Mouse (Mus musculus) forebrain, embryonic 10.5 days (tissue): ENCODE results near the gene Smc3. TPM values are rescaled to one million over a fixed set of nuclear protein-coding genes. Genes with fewer than 3 reads are reported as not detected.
"Not testable (repeated sequence)": the region's sequence is repeated elsewhere in the genome, so short reads cannot be mapped to it uniquely, and the experiment has no call there.

Experiments
- DNase-seq: peaks from one replicate; pipeline ENCODE4 v3.0.0-alpha.2; 2017; ENCODE audit warnings: low spot score; ENCODE audit errors: extremely low spot score
- H3K27ac ChIP-seq: fragments of 300-500 bp; sonication (generic); 2 replicates; pipeline ENCODE4 v1.5.1; 2016; ENCODE audit warnings: mild to moderate bottlenecking
- H3K27me3 ChIP-seq: fragments of 300-500 bp; sonication (generic); 2 replicates; pipeline ENCODE4 v1.6.1; 2016; ENCODE audit warnings: mild to moderate bottlenecking; ENCODE audit not compliant: poor library complexity, severe bottlenecking
- H3K36me3 ChIP-seq: fragments of 300-500 bp; sonication (generic); replicated peaks from 2 replicates; pipeline ENCODE4 v1.6.1; 2016; ENCODE audit warnings: mild to moderate bottlenecking, moderate library complexity
- H3K4me1 ChIP-seq: fragments of 300-500 bp; sonication (generic); 2 replicates; pipeline ENCODE4 v1.6.1; 2016
- H3K4me3 ChIP-seq: fragments of 300-500 bp; sonication (generic); 2 replicates; pipeline ENCODE4 v1.5.1; 2016; ENCODE audit warnings: mild to moderate bottlenecking, moderate library complexity
- H3K9me3 ChIP-seq: fragments of 300-500 bp; sonication (generic); 2 replicates; pipeline ENCODE4 v1.6.1; 2016; ENCODE audit warnings: mild to moderate bottlenecking, moderate library complexity
- WGBS: fragments of 180-500 bp; shearing (Covaris S2); methylation state at CpG from one replicate; pipeline ENCODE4 v1.1.7; 2016; 5-methylcytosine and 5-hydroxymethylcytosine counted together
- polyA plus RNA-seq: library from polyadenylated mRNA; unstranded; fragments of >200 nt; fragmentation: Nextera tagmentation; extraction: Ambion mirVana; gene quantifications from 2 replicates; pipeline ENCODE4 v1.2.1, GENCODE M21; 2016

Smc3 gene
- polyA plus RNA-seq, 1 experiment from 2014 or later, result 81.4 TPM

- no peak overlapping the region for H3K4me3 ChIP-seq
- H3K9me3 ChIP-seq, result no peaks in the 10 kb centered on the region
- H3K4me1 ChIP-seq, result peaks cover 29% of the 10 kb centered on the region
- H3K36me3 ChIP-seq, result peaks cover 44% of the 10 kb centered on the region
- 48% methylated on average over 10 of the region's 10 CpGs for WGBS
- peak; percentile 77 for DNase-seq
- no peak overlapping the region for H3K27ac ChIP-seq
- H3K27me3 ChIP-seq, result no peaks in the 10 kb centered on the region
These were observed 48.6 kb downstream of the Smc3 start for GRCm38 (mm10) chr19:53648802-53649236.

- Histone ChIP-seq H3K36me3 (peaks cover 40% of the 10 kb centered on the region), H3K9me3 (no peaks in the 10 kb centered on the region), H3K27me3 (no peaks in the 10 kb centered on the region), H3K4me1 (peaks cover 34% of the 10 kb centered on the region), H3K27ac (no peak overlapping the region), H3K4me3 (no peak overlapping the region)
- DNase-seq, result no peak
- 79% methylated on average over 6 of the region's 6 CpGs for WGBS
These were observed 49.2 kb downstream of the Smc3 start for GRCm38 (mm10) chr19:53649361-53649760.

GRCm38 (mm10) chr19:53649802-53650201 lies 49.6 kb downstream of the Smc3 start:
- 80% methylated on average over 5 of the region's 5 CpGs for WGBS
- H3K4me1 ChIP-seq, result peaks cover 36% of the 10 kb centered on the region
- no peak overlapping the region for H3K27ac ChIP-seq
- H3K36me3 ChIP-seq, result peaks cover 36% of the 10 kb centered on the region
- H3K27me3 ChIP-seq, result no peaks in the 10 kb centered on the region
- H3K9me3 ChIP-seq, result no peaks in the 10 kb centered on the region
- no peak overlapping the region for H3K4me3 ChIP-seq
- no peak for DNase-seq

GRCm38 (mm10) chr19:53650921-53651320 lies 50.7 kb downstream of the Smc3 start:
- H3K9me3 ChIP-seq, result no peaks in the 10 kb centered on the region
- H3K36me3 ChIP-seq, result peaks cover 25% of the 10 kb centered on the region
- H3K27ac ChIP-seq, result no peak overlapping the region
- peaks cover 36% of the 10 kb centered on the region for H3K4me1 ChIP-seq
- H3K4me3 ChIP-seq, result no peak overlapping the region
- WGBS, result 92% methylated on average over 7 of the region's 7 CpGs
- no peaks in the 10 kb centered on the region for H3K27me3 ChIP-seq
- DNase-seq, result no peak

- peaks cover 11% of the 10 kb centered on the region for H3K36me3 ChIP-seq
- H3K9me3 ChIP-seq, result no peaks in the 10 kb centered on the region
- H3K4me1 ChIP-seq, result peaks cover 36% of the 10 kb centered on the region
- no peaks in the 10 kb centered on the region for H3K27me3 ChIP-seq
- H3K4me3 ChIP-seq, result no peak overlapping the region
- 70% methylated on average over 9 of the region's 9 CpGs for WGBS
- DNase-seq, result no peak
- H3K27ac ChIP-seq, result no peak overlapping the region
These were observed 52.1 kb downstream of the Smc3 start for GRCm38 (mm10) chr19:53652267-53652666.

- Histone ChIP-seq H3K4me1 (peaks cover 36% of the 10 kb centered on the region), H3K27ac (0 out of 2 replicates have a peak overlapping the region, but pooled peaks have one; percentile 46), H3K36me3 (peaks cover 9% of the 10 kb centered on the region), H3K27me3 (no peaks in the 10 kb centered on the region), H3K4me3 (no peak overlapping the region), H3K9me3 (no peaks in the 10 kb centered on the region)
- no peak for DNase-seq
- WGBS, result 80% methylated on average over 20 of the region's 20 CpGs
These were observed 53.6 kb downstream of the Smc3 start for GRCm38 (mm10) chr19:53653624-53654467.

GRCm38 (mm10) chr19:53656443-53656842 lies 56.2 kb downstream of the Smc3 start:
- not testable (repeated sequence) for H3K4me3 ChIP-seq, H3K9me3 ChIP-seq, H3K27ac ChIP-seq, DNase-seq, H3K36me3 ChIP-seq, H3K27me3 ChIP-seq
- H3K4me1 ChIP-seq, result peaks cover 24% of the 10 kb centered on the region
- WGBS, result 90% methylated on average over 11 of the region's 11 CpGs

- no peak for DNase-seq
- Histone ChIP-seq H3K36me3 (no peaks in the 10 kb centered on the region), H3K4me1 (peaks cover 25% of the 10 kb centered on the region), H3K4me3 (no peak overlapping the region), H3K9me3 (no peaks in the 10 kb centered on the region), H3K27ac (no peak overlapping the region), H3K27me3 (no peaks in the 10 kb centered on the region)
- WGBS, result 89% methylated on average over 5 of the region's 5 CpGs
These were observed 57.2 kb downstream of the Smc3 start for GRCm38 (mm10) chr19:53657437-53657836.

GRCm38 (mm10) chr19:53660722-53661420 lies 60.7 kb downstream of the Smc3 start:
- Histone ChIP-seq H3K27ac (no peak overlapping the region), H3K9me3 (no peaks in the 10 kb centered on the region), H3K4me1 (peaks cover 10% of the 10 kb centered on the region), H3K36me3 (no peaks in the 10 kb centered on the region), H3K4me3 (no peak overlapping the region), H3K27me3 (no peaks in the 10 kb centered on the region)
- DNase-seq, result no peak
- 91% methylated on average over 9 of the region's 9 CpGs for WGBS

- H3K9me3 ChIP-seq, result no peaks in the 10 kb centered on the region
These were observed 61.9 kb downstream of the Smc3 start for GRCm38 (mm10) chr19:53661938-53662722.

GRCm38 (mm10) chr19:53664831-53665230 lies 64.6 kb downstream of the Smc3 start:
- Histone ChIP-seq H3K4me3 (no peak overlapping the region), H3K27me3 (peaks cover 10% of the 10 kb centered on the region), H3K4me1 (peaks cover 14% of the 10 kb centered on the region), H3K36me3 (no peaks in the 10 kb centered on the region), H3K9me3 (no peaks in the 10 kb centered on the region), H3K27ac (no peak overlapping the region)
- DNase-seq, result no peak
- WGBS, result 93% methylated on average over 9 of the region's 9 CpGs

More at GRCm38 (mm10) chr19:53661938-53662722, 61.9 kb downstream of the Smc3 start:
- H3K36me3 ChIP-seq, result no peaks in the 10 kb centered on the region
- no peak overlapping the region for H3K4me3 ChIP-seq
- 49% methylated on average over 14 of the region's 14 CpGs for WGBS
- no peak overlapping the region for H3K27ac ChIP-seq
- 0 out of 2 replicates have a peak, but pooled peaks cover 2% of the 10 kb centered on the region for H3K27me3 ChIP-seq
- DNase-seq, result no peak
- H3K4me1 ChIP-seq, result peaks cover 13% of the 10 kb centered on the region

- no peak overlapping the region for H3K4me3 ChIP-seq
- no peaks in the 10 kb centered on the region for H3K9me3 ChIP-seq
- peaks cover 19% of the 10 kb centered on the region for H3K4me1 ChIP-seq
- H3K36me3 ChIP-seq, result no peaks in the 10 kb centered on the region
- 76% methylated on average over 4 of the region's 4 CpGs for WGBS
- DNase-seq, result no peak
- H3K27me3 ChIP-seq, result peaks cover 15% of the 10 kb centered on the region
- no peak overlapping the region for H3K27ac ChIP-seq
These were observed 65.2 kb downstream of the Smc3 start for GRCm38 (mm10) chr19:53665391-53665790.
